Mouse (Mus musculus) heart, postnatal 0 days (tissue): ENCODE data around the gene Ankmy1.

Experiments used
- CTCF ChIP-seq: IDR thresholded peaks from 2 replicates; pipeline ENCODE4 v1.5.1; 2016; ENCODE audit warnings: antibody characterized with exemption, control low read depth, low read depth
- EP300 ChIP-seq: IDR thresholded peaks from 2 replicates; pipeline ENCODE4 v1.6.1; 2016; ENCODE audit warnings: antibody characterized with exemption, low read depth

DNA sequence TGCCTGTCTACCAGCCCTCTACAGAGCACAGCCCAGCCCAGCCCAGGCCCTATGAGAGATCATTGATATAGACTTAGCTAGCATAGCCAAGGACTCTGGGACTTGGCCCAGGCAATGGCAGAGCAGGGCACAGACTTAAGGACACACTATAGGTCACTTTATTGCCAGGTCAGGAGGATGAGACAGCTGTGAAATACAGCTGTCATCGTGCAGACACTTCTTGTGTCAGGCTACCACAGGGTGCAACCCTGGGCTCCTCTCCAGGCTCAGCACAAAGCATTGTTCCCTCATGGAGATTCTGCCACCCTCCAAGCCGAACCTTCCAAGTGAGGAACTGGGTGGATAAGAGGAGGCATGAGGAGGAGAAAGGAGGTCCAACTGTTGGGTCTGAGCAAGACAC, 32.7 kb downstream of the Ankmy1 start:
- TF ChIP-seq CTCF (no peak), EP300 (no peak)
